Mouse (Mus musculus) erythroblast, embryonic 14.5 days (primary cell): ENCODE results near the gene Hspb2.

Experiments
- GATA1 ChIP-seq: IDR thresholded peaks from 2 replicates; pipeline ENCODE4 v1.6.1; 2012; ENCODE audit warnings: low read length, inconsistent platforms, mixed read lengths
- TAL1 ChIP-seq: IDR thresholded peaks from 3 replicates; pipeline ENCODE4 v1.6.1; 2012; ENCODE audit warnings: low read length, inconsistent platforms, mixed read lengths

DNA sequence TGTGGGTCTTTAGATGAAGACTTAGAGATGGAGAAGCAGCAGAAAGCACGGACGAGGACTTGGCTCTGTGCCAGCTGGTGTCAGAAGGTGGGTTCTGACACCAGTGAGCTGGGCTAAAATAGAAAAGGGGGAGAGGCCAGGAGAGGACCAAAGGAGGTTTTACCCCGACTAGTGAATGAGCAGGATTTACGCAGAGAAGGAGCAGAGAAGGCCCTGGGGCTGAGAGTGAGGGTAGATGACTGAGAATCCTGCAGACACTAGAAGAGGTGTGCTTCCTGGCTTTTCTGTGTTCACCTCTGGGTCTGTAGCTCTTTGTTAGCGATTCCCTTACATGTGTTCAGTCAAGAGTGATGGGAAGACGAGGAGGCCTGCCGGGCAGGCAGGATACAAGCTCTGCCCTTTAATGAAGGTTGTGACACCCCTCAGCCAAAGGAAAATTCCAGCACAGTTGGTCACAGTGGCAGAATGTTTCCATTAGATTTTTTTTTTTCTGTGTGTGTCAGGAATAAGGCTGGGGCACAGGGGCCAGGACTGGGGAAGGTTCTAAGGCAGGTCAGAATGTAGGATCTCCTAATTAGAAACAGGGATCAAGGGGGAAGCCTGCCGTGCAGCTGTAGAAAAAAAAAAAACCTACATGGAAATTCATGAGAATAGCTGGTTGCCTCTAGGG, 26.1 kb downstream of the Hspb2 start:
- no peak for TF ChIP-seq TAL1
- no peak for TF ChIP-seq GATA1
